Mouse (Mus musculus): ENCODE measurements around the gene Rin3. TPM values are rescaled to one million over a fixed set of nuclear protein-coding genes. Genes with fewer than 3 reads are reported as not detected.

Gene Rin3
- total RNA-seq, 2 experiments from 2014 or later, result 21.1 to 21.5 TPM

- DNase-seq, result no peak
Observed at GRCm38 (mm10) chr12:102280867-102281503, 1.9 kb upstream of the Rin3 start.

- DNase-seq, result no peak
Observed at GRCm38 (mm10) chr12:102282126-102282525, 722 bp upstream of the Rin3 start.

- peak; percentile 83 for DNase-seq
Observed at GRCm38 (mm10) chr12:102283483-102284266, 827 bp downstream of the Rin3 start.

- no peak for DNase-seq
Observed at GRCm38 (mm10) chr12:102284267-102284610, 1.4 kb downstream of the Rin3 start.

GRCm38 (mm10) chr12:102284618-102285159 is 1.8 kb downstream of the Rin3 start:
- DNase-seq, result no peak

- DNase-seq, result no peak
Observed at GRCm38 (mm10) chr12:102285318-102285717, 2.5 kb downstream of the Rin3 start.

- no peak for DNase-seq
Observed at GRCm38 (mm10) chr12:102285779-102286178, 2.9 kb downstream of the Rin3 start.

- DNase-seq, result peak; percentile 75
Observed at GRCm38 (mm10) chr12:102286681-102287414, 4.0 kb downstream of the Rin3 start.

GRCm38 (mm10) chr12:102287904-102288602 is 5.2 kb downstream of the Rin3 start:
- DNase-seq, result no peak

- DNase-seq, result no peak
Observed at GRCm38 (mm10) chr12:102288846-102289245, 6.0 kb downstream of the Rin3 start.

- no peak for DNase-seq
Observed at GRCm38 (mm10) chr12:102289568-102289967, 6.7 kb downstream of the Rin3 start.

- no peak for DNase-seq
Observed at GRCm38 (mm10) chr12:102290662-102291061, 7.8 kb downstream of the Rin3 start.

GRCm38 (mm10) chr12:102291686-102292085 is 8.8 kb downstream of the Rin3 start:
- no peak for DNase-seq

- DNase-seq, result no peak
Observed at GRCm38 (mm10) chr12:102292501-102293215, 9.8 kb downstream of the Rin3 start.

- no peak for DNase-seq
Observed at GRCm38 (mm10) chr12:102294634-102295033, 11.8 kb downstream of the Rin3 start.

- DNase-seq, result peak; percentile 34
Observed at GRCm38 (mm10) chr12:102295230-102295629, 12.4 kb downstream of the Rin3 start.

GRCm38 (mm10) chr12:102295662-102296061 is 12.8 kb downstream of the Rin3 start:
- DNase-seq, result no peak

GRCm38 (mm10) chr12:102296361-102296760 is 13.5 kb downstream of the Rin3 start:
- DNase-seq, result no peak

- no peak for DNase-seq
Observed at GRCm38 (mm10) chr12:102296967-102297366, 14.1 kb downstream of the Rin3 start.

GRCm38 (mm10) chr12:102299209-102299608 is 16.4 kb downstream of the Rin3 start:
- DNase-seq, result no peak

GRCm38 (mm10) chr12:102301585-102301984 is 18.7 kb downstream of the Rin3 start:
- DNase-seq, result no peak

GRCm38 (mm10) chr12:102302322-102302721 is 19.5 kb downstream of the Rin3 start:
- DNase-seq, result peak; percentile 29

Data from heart, postnatal 4 days (tissue).